Mouse (Mus musculus) spleen, adult 2 months (tissue): ENCODE data around the gene Olfr765.

ENCODE experiments used
- CTCF ChIP-seq: fragments of 200-500 bp; IDR thresholded peaks from 2 replicates; pipeline ENCODE4 v1.5.1; 2011; ENCODE audit warnings: mild to moderate bottlenecking, inconsistent platforms; ENCODE audit not compliant: insufficient read depth, insufficient read length, insufficient replicate concordance; ENCODE audit errors: extremely low read depth
- POLR2A ChIP-seq: fragments of 200-500 bp; IDR thresholded peaks from 2 replicates; pipeline ENCODE4 v1.6.1; 2011; ENCODE audit warnings: low read depth, low read length, inconsistent platforms

GRCm38 (mm10) chr10:129004032-129004920, 45.5 kb downstream of the Olfr765 start:
- TF ChIP-seq POLR2A (no peak), CTCF (no peak)
